21 mouse cellular contexts compared by ENCODE assay signal in genomic region chr1:34808445-34808844, GRCm38 (mm10). TPM values are rescaled to one million over a fixed set of nuclear protein-coding genes. Genes with fewer than 3 reads are reported as not detected.
DNase-seq lines count a peak whose midpoint lies in the region; ATAC-seq and TF ChIP-seq lines count a peak whose summit lies in the region.
"Had no signal": no experiment of that assay in that cellular context is flagged by ENCODE, and none has a peak within 500 bp of the region (broad histone marks: within the 10 kb centered on the region; RNA-seq: fewer than 3 reads in every experiment).

No protein-coding gene starts in this region.

- 36% methylated on average over 8 of the region's 8 CpGs for WGBS in cerebellum, adult 2 months
- WGBS in forebrain, embryonic 12.5 days = 97% methylated on average over 8 of the region's 8 CpGs
- 89% methylated on average over 8 of the region's 8 CpGs for WGBS in midbrain, embryonic 16.5 days

- H3K4me2 ChIP-seq in forebrain, embryonic 12.5 days = no peak overlapping the region
- no peak overlapping the region for H3K4me2 ChIP-seq in midbrain, embryonic 16.5 days (ENCODE audit: low read length)
- H3K4me2 ChIP-seq: lung, embryonic 14.5 days; midbrain, embryonic 12.5 days had no signal

- no peak overlapping the region for H3K9ac ChIP-seq in forebrain, embryonic 12.5 days
- no peak overlapping the region for H3K9ac ChIP-seq in midbrain, embryonic 16.5 days (ENCODE audit: low read depth, low read length)
- H3K9ac ChIP-seq: liver, embryonic 14.5 days; lung, embryonic 14.5 days; midbrain, embryonic 12.5 days had no signal

- no peak for TF ChIP-seq POLR2A in cerebellum, adult 2 months (IDR thresholded peaks at IDR 0.05; ENCODE audit: borderline replicate concordance, insufficient read depth, low read length)

- no peak for ATAC-seq in forebrain, embryonic 12.5 days (ENCODE audit: low FRiP score)
- no peak for ATAC-seq in midbrain, embryonic 16.5 days
- ATAC-seq: forebrain, embryonic 14.5 days; hindbrain, embryonic 16.5 days; Patski had no signal

- peaks cover 48% of the 10 kb centered on the region for H3K4me1 ChIP-seq in cerebellum, adult 2 months (ENCODE audit: control insufficient read depth, insufficient read depth, low read length)
- H3K4me1 ChIP-seq in forebrain, embryonic 12.5 days = peaks cover 14% of the 10 kb centered on the region
- H3K4me1 ChIP-seq in midbrain, embryonic 16.5 days (ENCODE audit: control insufficient read depth, insufficient read depth, low read length) = peaks cover 3% of the 10 kb centered on the region

- peak; percentile 38 for DNase-seq in kidney, adult 11 months
- DNase-seq in kidney, postnatal 4 days = no peak
- DNase-seq in brain, adult 2 months (ENCODE audit: low read depth, low spot score) = peak; percentile 57
- peak; percentile 67 to 72 for DNase-seq in cerebellum, adult 2 months
- peak; percentile 69 to 79 for DNase-seq in cerebellum, postnatal 25 days
- DNase-seq: adrenal gland, adult 8-10 months; B cell, adult 2 months; layer of hippocampus, adult 9-11 months; lung, embryonic 14.5 days; thymus, adult 2 months had no signal

- H3K27me3 ChIP-seq in cerebellum, adult 2 months (ENCODE audit: control insufficient read depth, insufficient read depth, low read length) = no peaks in the 10 kb centered on the region
- H3K27me3 ChIP-seq in forebrain, embryonic 12.5 days = peaks cover 11% of the 10 kb centered on the region; the same call in 1 of the 2 replicates
- no peaks in the 10 kb centered on the region for H3K27me3 ChIP-seq in midbrain, embryonic 16.5 days (ENCODE audit: control insufficient read depth, insufficient read depth, low read depth, low read length)
- H3K27me3 ChIP-seq: CH12.LX, Patski had no signal

- H3K4me3 ChIP-seq in cerebellum, adult 2 months (replicated peaks; ENCODE audit: insufficient read depth, low read depth, low read length) = no peak overlapping the region
- H3K4me3 ChIP-seq in forebrain, embryonic 12.5 days (replicated peaks) = no peak overlapping the region
- no peak overlapping the region for H3K4me3 ChIP-seq in midbrain, embryonic 16.5 days (ENCODE audit: low read depth, low read length)
- H3K4me3 ChIP-seq: left cerebral cortex, adult 2 months; midbrain, embryonic 12.5 days had no signal

- TF ChIP-seq CTCF in cerebellum, adult 2 months (IDR thresholded peaks at IDR 0.05; ENCODE audit: borderline replicate concordance, insufficient read depth, low read depth, low read length) = no peak

- no peak overlapping the region for H3K27ac ChIP-seq in cerebellum, adult 2 months (ENCODE audit: insufficient read depth, low read length)
- no peak overlapping the region for H3K27ac ChIP-seq in forebrain, embryonic 12.5 days
- no peak overlapping the region for H3K27ac ChIP-seq in midbrain, embryonic 16.5 days (ENCODE audit: low read length)
- H3K27ac ChIP-seq: kidney, postnatal 0 days; left cerebral cortex, adult 2 months; liver, embryonic 14.5 days; midbrain, embryonic 12.5 days; stomach, postnatal 0 days had no signal

- H3K36me3 ChIP-seq in forebrain, embryonic 12.5 days (replicated peaks) = peaks cover 52% of the 10 kb centered on the region
- peaks cover 38% of the 10 kb centered on the region for H3K36me3 ChIP-seq in midbrain, embryonic 16.5 days (ENCODE audit: control insufficient read depth, insufficient read depth, low read length)

- H3K9me3 ChIP-seq in forebrain, embryonic 12.5 days = no peaks in the 10 kb centered on the region
- H3K9me3 ChIP-seq in midbrain, embryonic 16.5 days (replicated peaks; ENCODE audit: control insufficient read depth, low read length, poor library complexity, severe bottlenecking) = no peaks in the 10 kb centered on the region
- H3K9me3 ChIP-seq: midbrain, embryonic 12.5 days had no signal

RNA-seq across cellular contexts. Expression of gene Fam168b, which starts 34.4 kb away (rescaled TPM):
- 230 and 261 TPM in 2 replicates for polyA plus RNA-seq in cerebellum, adult 2 months (2012; rRNA removed)
- polyA plus RNA-seq in forebrain, embryonic 12.5 days (2016; fragmentation: Nextera tagmentation; extraction: Ambion mirVana) = 176 and 179 TPM in 2 replicates
- polyA plus RNA-seq in midbrain, embryonic 16.5 days (2015; fragmentation: Nextera tagmentation; extraction: Ambion mirVana) = 131 and 139 TPM in 2 replicates

RNA-seq across cellular contexts. Expression of gene Plekhb2, which starts 41.3 kb away (rescaled TPM):
- 208 and 209 TPM in 2 replicates for polyA plus RNA-seq in cerebellum, adult 2 months (2012; rRNA removed)
- polyA plus RNA-seq in forebrain, embryonic 12.5 days (2016; fragmentation: Nextera tagmentation; extraction: Ambion mirVana) = 47.6 and 51.9 TPM in 2 replicates
- 76.8 and 83.5 TPM in 2 replicates for polyA plus RNA-seq in midbrain, embryonic 16.5 days (2015; fragmentation: Nextera tagmentation; extraction: Ambion mirVana)

Comparison
In these comparisons a context has a peak if more than half of its experiments do, and no peak if none do; other contexts are left out.
1. DNase-seq: peak in kidney, adult 11 months (single experiment), brain, adult 2 months (single experiment), cerebellum, adult 2 months (2 of 2) and cerebellum, postnatal 25 days (2 of 2); none in kidney, postnatal 4 days (0 of 2).